Mouse (Mus musculus): Measurements from ENCODE around the gene Glrp1.

DNA sequence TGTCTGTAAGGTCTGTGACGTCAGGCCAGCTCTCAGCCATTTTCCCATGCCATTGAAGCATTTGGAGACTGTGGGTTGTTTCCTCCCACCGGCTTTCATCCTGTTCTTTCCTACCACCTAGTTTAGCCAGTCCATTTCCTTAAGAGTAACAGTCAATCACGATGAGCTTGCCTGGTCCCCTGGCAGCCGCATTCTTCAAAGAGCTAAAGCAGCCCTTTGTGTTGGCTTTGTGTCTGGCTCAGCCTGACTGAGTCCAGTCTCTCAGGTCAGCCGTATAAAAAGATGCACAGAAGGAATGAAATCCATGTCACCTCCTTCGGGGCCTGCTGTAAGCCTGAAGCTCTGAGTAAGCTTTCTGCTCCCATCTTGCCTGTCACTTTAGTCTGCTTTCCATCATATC is 37.6 kb downstream of the Glrp1 start:
- no peak for TF ChIP-seq POLR2A (IDR thresholded peaks at IDR 0.05; ENCODE audit: extremely low read depth, insufficient read depth, low read length)
- no peak for TF ChIP-seq CTCF (IDR thresholded peaks at IDR 0.05; ENCODE audit: extremely low read depth, insufficient read depth, low read length)

Measured in cortical plate, adult 2 months (tissue).